Mouse (Mus musculus): ENCODE data around the gene Pla2g16. TPM values are rescaled to one million over a fixed set of nuclear protein-coding genes. Genes with fewer than 3 reads are reported as not detected.

Pla2g16 gene
- polyA plus RNA-seq, 1 experiment from 2014 or later = 23.9 TPM

DNA sequence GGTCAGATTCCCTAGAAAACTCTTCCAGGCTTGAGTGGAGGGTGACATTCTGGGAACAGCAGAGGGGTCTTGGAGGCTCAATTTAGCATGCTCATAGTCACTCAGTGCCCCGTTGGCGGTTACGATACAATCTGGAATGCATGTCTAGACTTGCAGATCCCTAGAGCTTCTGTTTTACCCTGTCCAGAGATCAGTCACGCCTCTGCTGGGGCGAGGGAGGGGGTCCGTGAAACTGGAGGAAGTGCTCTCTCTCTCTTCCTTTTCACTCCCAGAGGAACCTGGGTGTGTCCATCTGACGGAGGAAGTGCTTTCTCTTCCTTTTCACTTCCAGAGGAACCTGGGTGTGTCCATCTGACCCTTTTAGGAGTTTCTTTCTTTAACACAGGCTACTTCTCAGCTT lies 25.8 kb downstream of the Pla2g16 start:
- peak overlapping the region; percentile 45; the same call in 1 of the 2 replicates for H3K27ac ChIP-seq (replicated peaks)
- H3K36me3 ChIP-seq (ENCODE audit: control insufficient read depth, insufficient read depth, low read length) = no peaks in the 10 kb centered on the region
- WGBS = 47% methylated on average over 7 of the region's 7 CpGs
- no peak overlapping the region for H3K9ac ChIP-seq (ENCODE audit: low read length)
- DNase-seq (ENCODE audit: low spot score) = peak; percentile 37
- H3K27me3 ChIP-seq (ENCODE audit: control insufficient read depth, insufficient read depth, low read length) = no peaks in the 10 kb centered on the region
- 0 out of 2 replicates have a peak overlapping the region, but pooled peaks have one; percentile 12 for H3K4me2 ChIP-seq (replicated peaks; ENCODE audit: low read depth)
- no peak for ATAC-seq (ENCODE audit: low FRiP score, low TSS enrichment)
- TF ChIP-seq CTCF (IDR thresholded peaks at IDR 0.05; ENCODE audit: low read depth) (no peak), EP300 (optimal IDR thresholded peaks at IDR 0.05) (no peak)
- H3K9me3 ChIP-seq (ENCODE audit: control insufficient read depth, low read length) = no peaks in the 10 kb centered on the region
- H3K4me1 ChIP-seq (replicated peaks; ENCODE audit: control insufficient read depth, insufficient read depth) = no peaks in the 10 kb centered on the region
- no peak overlapping the region for H3K4me3 ChIP-seq (ENCODE audit: low read depth, low read length)

DNA sequence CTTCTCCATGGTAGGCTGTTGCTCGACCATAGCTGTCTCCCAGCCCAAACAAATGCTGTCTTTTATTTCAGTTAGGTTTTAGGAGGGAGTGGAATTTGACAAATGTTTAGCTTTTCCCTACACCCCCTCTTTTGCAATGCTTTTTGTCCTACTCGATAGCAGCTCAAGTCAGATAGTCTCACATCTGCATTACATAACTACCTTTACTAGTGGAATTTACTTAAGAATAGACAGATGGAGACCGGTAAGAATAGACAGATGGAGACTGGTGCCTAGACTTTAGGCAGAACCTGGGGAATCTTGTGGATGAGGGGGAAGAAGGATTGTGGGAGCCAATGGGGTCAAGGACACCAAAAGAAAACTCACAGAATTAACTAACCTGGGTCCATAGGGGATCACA lies 26.3 kb downstream of the Pla2g16 start:
- Histone ChIP-seq H3K9me3 (ENCODE audit: control insufficient read depth, low read length) (no peaks in the 10 kb centered on the region), H3K9ac (ENCODE audit: low read length) (no peak overlapping the region), H3K4me1 (replicated peaks; ENCODE audit: control insufficient read depth, insufficient read depth) (no peaks in the 10 kb centered on the region), H3K4me3 (ENCODE audit: low read depth, low read length) (no peak overlapping the region), H3K27ac (replicated peaks) (0 out of 2 replicates have a peak overlapping the region, but pooled peaks have one; percentile 14), H3K4me2 (replicated peaks; ENCODE audit: low read depth) (0 out of 2 replicates have a peak overlapping the region, but pooled peaks have one; percentile 12), H3K36me3 (ENCODE audit: control insufficient read depth, insufficient read depth, low read length) (no peaks in the 10 kb centered on the region), H3K27me3 (ENCODE audit: control insufficient read depth, insufficient read depth, low read length) (no peaks in the 10 kb centered on the region)
- ATAC-seq (ENCODE audit: low FRiP score, low TSS enrichment) (no peak), DNase-seq (ENCODE audit: low spot score) (no peak)
- no peak for TF ChIP-seq EP300 (optimal IDR thresholded peaks at IDR 0.05)
- no peak for TF ChIP-seq CTCF (IDR thresholded peaks at IDR 0.05; ENCODE audit: low read depth)
- 52% methylated on average over 3 of the region's 3 CpGs for WGBS

DNA sequence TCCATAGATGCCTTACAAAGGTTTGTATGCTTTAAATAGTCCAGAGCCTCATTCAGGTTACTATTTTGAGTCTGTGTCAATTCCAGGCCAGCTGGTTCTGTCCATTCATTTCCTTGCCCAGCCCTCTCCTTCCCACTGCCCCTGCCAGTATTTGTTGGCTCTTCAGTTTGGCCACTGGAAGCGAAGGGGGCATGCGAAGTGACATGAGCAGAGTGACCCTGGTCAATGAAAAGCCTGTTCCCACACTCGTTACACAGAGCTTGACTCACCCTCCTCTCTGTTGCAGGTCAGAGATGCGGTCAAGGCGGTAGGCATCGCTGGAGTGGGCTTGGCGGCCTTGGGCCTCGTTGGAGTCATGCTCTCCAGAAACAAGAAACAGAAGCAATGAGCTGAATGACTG lies 28.0 kb downstream of the Pla2g16 start:
- no peak for ATAC-seq (ENCODE audit: low FRiP score, low TSS enrichment)
- Histone ChIP-seq H3K27ac (replicated peaks) (no peak overlapping the region), H3K4me3 (ENCODE audit: low read depth, low read length) (no peak overlapping the region), H3K9ac (ENCODE audit: low read length) (no peak overlapping the region), H3K9me3 (ENCODE audit: control insufficient read depth, low read length) (no peaks in the 10 kb centered on the region), H3K4me2 (replicated peaks; ENCODE audit: low read depth) (no peak overlapping the region), H3K27me3 (ENCODE audit: control insufficient read depth, insufficient read depth, low read length) (no peaks in the 10 kb centered on the region), H3K36me3 (ENCODE audit: control insufficient read depth, insufficient read depth, low read length) (no peaks in the 10 kb centered on the region), H3K4me1 (replicated peaks; ENCODE audit: control insufficient read depth, insufficient read depth) (no peaks in the 10 kb centered on the region)
- no peak for DNase-seq (ENCODE audit: low spot score)
- 91% methylated on average over 8 of the region's 8 CpGs for WGBS
- TF ChIP-seq CTCF (IDR thresholded peaks at IDR 0.05; ENCODE audit: low read depth) (no peak), EP300 (optimal IDR thresholded peaks at IDR 0.05) (no peak)

DNA sequence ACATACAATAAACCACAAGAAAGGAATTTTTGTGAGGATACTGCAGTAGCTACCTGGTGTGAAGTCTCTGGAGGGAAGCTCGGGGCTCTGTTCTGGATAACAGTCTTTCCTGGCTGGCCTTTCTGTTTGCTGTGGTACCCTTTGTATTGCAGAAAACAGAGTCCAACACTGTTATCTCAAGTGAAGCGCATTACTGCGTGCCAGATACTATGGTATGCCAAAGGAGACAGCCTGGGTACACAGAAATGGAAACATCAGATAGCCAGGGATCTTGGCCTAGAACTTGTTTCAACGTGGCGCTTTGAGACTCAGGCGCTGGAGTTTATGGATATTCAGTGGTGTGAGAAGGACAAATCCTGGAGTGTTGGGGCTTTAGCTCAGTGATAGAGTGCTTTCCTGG lies 28.5 kb downstream of the Pla2g16 start:
- no peak for DNase-seq (ENCODE audit: low spot score)
- H3K27me3 ChIP-seq (ENCODE audit: control insufficient read depth, insufficient read depth, low read length) = no peaks in the 10 kb centered on the region
- no peaks in the 10 kb centered on the region for H3K36me3 ChIP-seq (ENCODE audit: control insufficient read depth, insufficient read depth, low read length)
- H3K4me3 ChIP-seq (ENCODE audit: low read depth, low read length) = no peak overlapping the region
- H3K9ac ChIP-seq (ENCODE audit: low read length) = no peak overlapping the region
- H3K4me2 ChIP-seq (replicated peaks; ENCODE audit: low read depth) = no peak overlapping the region
- H3K9me3 ChIP-seq (ENCODE audit: control insufficient read depth, low read length) = no peaks in the 10 kb centered on the region
- no peaks in the 10 kb centered on the region for H3K4me1 ChIP-seq (replicated peaks; ENCODE audit: control insufficient read depth, insufficient read depth)
- no peak for ATAC-seq (ENCODE audit: low FRiP score, low TSS enrichment)
- TF ChIP-seq CTCF (IDR thresholded peaks at IDR 0.05; ENCODE audit: low read depth) = no peak
- no peak for TF ChIP-seq EP300 (optimal IDR thresholded peaks at IDR 0.05)
- H3K27ac ChIP-seq (replicated peaks) = no peak overlapping the region
- WGBS = 79% methylated on average over 6 of the region's 6 CpGs

DNA sequence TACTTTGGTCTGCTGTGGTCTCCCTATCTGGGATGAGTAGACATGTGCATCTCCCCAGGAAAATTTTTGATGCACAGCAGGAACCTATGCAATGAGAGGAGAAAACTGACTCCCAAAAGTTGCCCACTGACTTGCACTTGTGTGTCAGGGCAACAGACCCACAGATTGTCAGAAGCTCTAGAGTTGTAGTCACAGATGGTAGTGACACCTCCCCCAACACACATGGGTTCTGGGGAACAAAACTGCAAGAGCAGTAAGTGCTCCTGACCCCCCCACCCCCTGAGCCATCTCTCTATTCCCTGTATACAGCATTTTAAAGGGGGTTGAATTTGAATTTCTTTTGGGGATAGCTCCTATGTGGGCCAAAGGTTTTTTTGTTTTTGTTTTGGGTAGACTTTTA lies 33.5 kb downstream of the Pla2g16 start:
- H3K9me3 ChIP-seq (ENCODE audit: control insufficient read depth, low read length) = no peaks in the 10 kb centered on the region
- TF ChIP-seq CTCF (IDR thresholded peaks at IDR 0.05; ENCODE audit: low read depth) (no peak), EP300 (optimal IDR thresholded peaks at IDR 0.05) (no peak)
- H3K4me1 ChIP-seq (replicated peaks; ENCODE audit: control insufficient read depth, insufficient read depth) = no peaks in the 10 kb centered on the region
- no peak overlapping the region for H3K27ac ChIP-seq (replicated peaks)
- no peaks in the 10 kb centered on the region for H3K27me3 ChIP-seq (ENCODE audit: control insufficient read depth, insufficient read depth, low read length)
- no peak overlapping the region for H3K9ac ChIP-seq (ENCODE audit: low read length)
- H3K4me2 ChIP-seq (replicated peaks; ENCODE audit: low read depth) = no peak overlapping the region
- no peak overlapping the region for H3K4me3 ChIP-seq (ENCODE audit: low read depth, low read length)
- ATAC-seq (ENCODE audit: low FRiP score, low TSS enrichment) (no peak), DNase-seq (ENCODE audit: low spot score) (no peak)
- no peaks in the 10 kb centered on the region for H3K36me3 ChIP-seq (ENCODE audit: control insufficient read depth, insufficient read depth, low read length)

DNA sequence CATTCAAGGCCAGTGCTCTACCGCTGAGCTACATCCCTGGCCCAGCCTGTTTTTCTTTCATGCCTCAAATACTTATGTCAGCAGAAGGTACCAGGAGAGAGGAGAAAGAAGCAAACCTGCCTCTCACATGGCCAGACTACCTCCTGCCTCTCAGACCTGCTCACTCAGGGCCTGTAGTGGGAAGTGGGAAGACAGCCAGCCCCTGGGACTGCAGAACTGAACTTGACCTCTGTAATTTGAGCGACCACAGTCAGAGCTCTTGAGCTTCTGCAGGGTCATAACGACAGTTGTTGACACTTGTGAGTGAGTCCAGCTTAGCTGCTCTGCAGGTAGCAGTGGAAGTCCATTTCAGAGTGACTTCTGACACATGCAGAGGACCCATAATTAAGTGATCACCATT lies 34.8 kb downstream of the Pla2g16 start:
- ATAC-seq (ENCODE audit: low FRiP score, low TSS enrichment) (no peak), DNase-seq (ENCODE audit: low spot score) (no peak)
- WGBS = 34% methylated on average over 3 of the region's 3 CpGs
- Histone ChIP-seq H3K4me3 (ENCODE audit: low read depth, low read length) (no peak overlapping the region), H3K9ac (ENCODE audit: low read length) (no peak overlapping the region), H3K27me3 (ENCODE audit: control insufficient read depth, insufficient read depth, low read length) (no peaks in the 10 kb centered on the region), H3K4me2 (replicated peaks; ENCODE audit: low read depth) (no peak overlapping the region), H3K36me3 (ENCODE audit: control insufficient read depth, insufficient read depth, low read length) (no peaks in the 10 kb centered on the region), H3K27ac (replicated peaks) (no peak overlapping the region), H3K9me3 (ENCODE audit: control insufficient read depth, low read length) (no peaks in the 10 kb centered on the region), H3K4me1 (replicated peaks; ENCODE audit: control insufficient read depth, insufficient read depth) (no peaks in the 10 kb centered on the region)
- no peak for TF ChIP-seq EP300 (optimal IDR thresholded peaks at IDR 0.05)
- no peak for TF ChIP-seq CTCF (IDR thresholded peaks at IDR 0.05; ENCODE audit: low read depth)
